Mouse (Mus musculus) kidney, adult 9 months (tissue): ENCODE measurements around the gene Capn8.
"Not testable (repeated sequence)": the region's sequence is repeated elsewhere in the genome, so short reads cannot be mapped to it uniquely, and the experiment has no call there.

Experiments
- DNase-seq: peaks from one replicate; pipeline ENCODE4 v3.0.0; 2022

Gene Capn8

DNA sequence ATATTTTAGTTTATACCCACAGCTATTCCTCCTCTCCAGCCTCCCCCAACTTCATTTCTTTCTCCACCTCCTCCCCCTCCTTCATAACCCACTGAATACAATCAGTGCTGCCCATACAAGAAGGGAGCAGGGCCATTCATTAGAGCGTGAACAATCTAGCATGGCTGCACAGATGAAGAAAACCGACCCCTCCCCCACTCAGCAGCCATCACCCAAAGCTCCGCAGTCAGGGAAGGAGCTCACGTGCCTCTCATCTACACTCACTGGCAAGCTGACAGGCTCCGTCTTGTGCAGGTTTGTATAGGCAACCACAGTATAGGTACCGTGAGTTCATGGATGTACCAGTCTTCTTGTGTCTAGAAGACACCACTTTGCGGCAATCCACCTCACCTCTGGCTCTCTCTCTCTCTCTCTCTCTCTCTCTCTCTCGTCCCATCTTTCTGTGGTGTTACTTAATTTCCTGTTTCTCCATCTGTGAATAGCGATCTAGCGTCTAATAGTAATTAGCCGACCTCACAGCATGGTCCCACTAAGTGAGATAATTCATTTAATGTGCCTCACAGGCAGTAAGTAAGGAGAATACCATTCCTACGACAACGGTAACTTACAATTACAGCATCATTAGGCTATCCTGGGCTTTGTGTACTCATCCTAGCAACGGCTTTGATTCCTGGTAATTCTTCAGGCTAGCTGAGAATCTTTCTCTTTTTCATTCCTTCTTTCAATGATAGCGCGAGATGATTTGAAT, 53.6 kb downstream of the Capn8 start:
- no peak for DNase-seq

GRCm38 (mm10) chr1:182620470-182620869, 55.7 kb downstream of the Capn8 start:
- DNase-seq, result no peak

- peak; percentile 19 for DNase-seq
These were observed 56.4 kb downstream of the Capn8 start for GRCm38 (mm10) chr1:182621256-182621655.

- DNase-seq, result no peak
These were observed 61.4 kb downstream of the Capn8 start for GRCm38 (mm10) chr1:182626197-182626596.

- DNase-seq, result no peak
These were observed 64.4 kb downstream of the Capn8 start for GRCm38 (mm10) chr1:182629228-182629627.

DNA sequence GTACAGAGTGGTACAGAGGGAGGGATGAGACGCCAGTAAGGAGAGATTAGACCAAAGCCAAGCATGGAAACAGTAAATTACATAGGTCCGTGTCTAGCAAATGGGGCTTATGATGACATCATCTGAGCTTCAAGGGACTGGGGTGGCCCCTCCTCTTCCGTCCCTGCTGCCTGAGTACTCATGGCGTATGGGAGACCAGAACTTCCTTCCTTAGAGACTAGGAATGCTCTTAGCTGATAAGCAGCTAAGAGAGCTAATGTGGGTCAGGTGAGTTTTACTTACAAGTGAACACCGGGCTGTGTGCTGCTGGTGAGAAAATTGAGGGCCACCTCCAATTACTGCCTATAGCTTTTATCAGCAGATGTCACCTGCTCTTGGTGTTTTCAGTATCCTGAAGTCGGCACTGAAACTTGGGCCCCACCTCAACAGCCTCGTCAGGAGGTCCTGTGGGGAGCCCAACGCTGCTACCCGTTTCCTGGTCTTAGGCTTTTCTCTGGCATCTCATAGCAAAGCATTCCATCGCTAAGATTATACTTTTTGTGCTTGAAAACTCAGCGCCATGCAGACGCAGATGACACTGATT, 69.0 kb downstream of the Capn8 start:
- no peak for DNase-seq

GRCm38 (mm10) chr1:182639016-182639415, 74.2 kb downstream of the Capn8 start:
- DNase-seq, result no peak

- DNase-seq, result no peak
These were observed 74.6 kb downstream of the Capn8 start for GRCm38 (mm10) chr1:182639456-182639855.

GRCm38 (mm10) chr1:182640094-182640493, 75.3 kb downstream of the Capn8 start:
- DNase-seq, result no peak

- DNase-seq, result peak; percentile 18
These were observed 78.0 kb downstream of the Capn8 start for GRCm38 (mm10) chr1:182642779-182643178.

GRCm38 (mm10) chr1:182644418-182644817, 79.6 kb downstream of the Capn8 start:
- not testable (repeated sequence) for DNase-seq

GRCm38 (mm10) chr1:182645211-182645668, 80.4 kb downstream of the Capn8 start:
- DNase-seq, result no peak

DNA sequence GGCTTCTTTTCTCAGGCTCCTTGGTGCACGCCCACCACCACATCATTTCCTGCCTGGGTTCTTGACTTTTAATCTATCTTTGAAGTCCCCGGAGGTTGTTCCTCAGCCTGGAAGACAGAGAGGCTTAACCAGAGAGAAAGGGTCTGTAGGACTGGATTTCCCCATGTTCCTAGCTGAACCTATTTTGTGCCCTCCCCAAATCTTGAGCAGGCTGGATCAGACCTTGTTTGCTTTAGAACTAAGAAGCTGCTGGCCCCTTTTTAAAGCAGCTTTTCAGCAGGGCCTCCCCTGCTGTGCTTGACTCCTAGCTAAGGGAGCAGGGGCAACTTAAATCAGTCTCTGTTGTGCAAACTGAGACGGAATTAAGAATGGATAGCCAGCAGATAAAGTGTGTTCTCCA, 82.0 kb downstream of the Capn8 start:
- DNase-seq, result no peak

DNA sequence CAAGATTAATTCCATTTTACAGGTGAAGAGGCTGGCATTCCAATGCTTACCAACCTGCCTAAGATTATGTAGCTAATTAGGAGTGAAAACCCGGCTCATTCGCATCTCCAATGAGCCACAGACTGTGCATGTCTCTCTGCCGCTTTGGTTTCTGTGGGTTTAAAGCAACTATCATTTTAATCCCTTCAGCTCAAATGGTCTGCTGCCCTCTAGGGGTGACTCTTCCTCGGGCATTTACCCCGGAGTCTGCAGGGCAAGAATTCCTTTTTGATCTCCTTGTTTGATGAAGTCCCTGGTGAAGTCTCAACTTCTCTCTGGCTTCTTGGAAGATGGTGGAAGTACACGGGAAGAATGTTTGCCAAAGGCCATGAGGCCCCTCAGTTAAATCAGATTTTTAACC, 93.0 kb downstream of the Capn8 start:
- peak; percentile 76 for DNase-seq

GRCm38 (mm10) chr1:182660365-182660764, 95.6 kb downstream of the Capn8 start:
- no peak for DNase-seq

GRCm38 (mm10) chr1:182663671-182664070, 98.9 kb downstream of the Capn8 start:
- DNase-seq, result peak; percentile 26

GRCm38 (mm10) chr1:182664841-182665240, 100.0 kb downstream of the Capn8 start:
- no peak for DNase-seq

GRCm38 (mm10) chr1:182667281-182667680, 102.5 kb downstream of the Capn8 start:
- DNase-seq, result no peak

DNA sequence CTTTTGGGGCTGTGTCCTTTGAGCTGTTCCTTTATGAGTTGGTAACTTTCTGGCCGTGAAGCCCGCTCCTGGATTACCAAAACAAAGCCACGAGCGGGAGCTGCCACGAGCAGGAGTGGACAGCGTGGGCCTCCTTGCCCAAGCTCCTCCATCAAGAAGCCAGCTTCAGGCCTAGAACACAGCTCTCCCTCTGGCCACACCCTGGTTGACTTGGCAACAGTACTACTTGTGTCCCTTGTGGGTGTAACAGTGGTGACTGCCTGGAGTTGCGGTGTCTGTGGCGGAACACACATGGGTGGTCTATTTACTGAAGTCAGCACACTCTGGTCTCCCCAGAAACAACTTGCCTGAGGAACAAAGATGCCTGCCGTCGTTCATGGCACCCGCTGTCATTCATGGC, 104.9 kb downstream of the Capn8 start:
- DNase-seq, result no peak

GRCm38 (mm10) chr1:182670563-182671342, 105.9 kb downstream of the Capn8 start:
- peak; percentile 35 for DNase-seq

DNA sequence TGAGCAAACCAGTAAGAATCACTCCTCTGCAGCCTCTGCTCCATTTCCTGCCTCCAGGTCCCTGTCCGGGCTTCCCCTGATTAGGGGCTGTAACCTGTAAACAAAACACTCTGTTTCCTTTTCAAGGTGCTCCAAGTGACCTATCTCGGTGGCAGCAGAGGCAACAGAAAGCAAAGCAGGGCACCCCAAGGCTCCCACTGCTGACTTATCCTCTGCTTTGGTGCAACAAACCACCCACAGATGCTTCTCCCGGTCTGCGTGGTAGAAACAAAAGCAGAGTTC, 106.5 kb downstream of the Capn8 start:
- no peak for DNase-seq

DNA sequence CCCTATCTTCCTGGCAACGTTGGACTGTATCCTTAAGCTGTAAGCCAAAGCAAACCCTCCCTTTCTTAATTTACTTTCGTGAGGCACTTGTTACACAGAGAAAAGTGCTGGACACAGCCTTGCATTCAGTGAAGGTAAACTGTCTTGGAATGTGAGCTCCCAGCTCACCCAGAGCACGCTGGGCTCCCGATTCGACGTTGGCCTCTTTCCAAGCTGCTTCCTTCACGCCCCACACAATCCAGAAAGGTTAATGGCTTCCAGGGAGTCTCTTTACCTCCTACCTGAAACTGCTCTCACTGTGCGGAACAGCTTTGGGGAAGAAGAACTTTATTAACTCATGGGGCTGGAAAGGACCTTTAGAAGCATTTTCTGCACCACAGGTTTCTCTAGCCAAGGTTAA, 110.5 kb downstream of the Capn8 start:
- no peak for DNase-seq

- no peak for DNase-seq
These were observed 113.3 kb downstream of the Capn8 start for GRCm38 (mm10) chr1:182678151-182678550.

GRCm38 (mm10) chr1:182679169-182679568, 114.4 kb downstream of the Capn8 start:
- DNase-seq, result no peak
